Mouse (Mus musculus) heart, embryonic 16.5 days (tissue): ENCODE results near the gene Tmem125. TPM values are rescaled to one million over a fixed set of nuclear protein-coding genes. Genes with fewer than 3 reads are reported as not detected.
A peak's percentile ranks its signal among the peaks of the same experiment; 100 is the strongest.

Experiments
- ATAC-seq: fragments of 200-750 bp; cut with Nextera tagmentation; replicated peaks from 2 replicates; pipeline ENCODE4 v1.8.0; 2017; ENCODE audit warnings: moderate number of reproducible peaks; ENCODE audit not compliant: insufficient read depth, low FRiP score; ENCODE audit errors: extremely low read depth
- H3K27ac ChIP-seq: fragments of 300-500 bp; sonication (generic); 2 replicates; pipeline ENCODE4 v1.5.1; 2014; ENCODE audit warnings: mild to moderate bottlenecking, low read length, control low read depth, moderate library complexity
- H3K27me3 ChIP-seq: fragments of 300-500 bp; sonication (generic); 2 replicates; pipeline ENCODE4 v1.6.1; 2014; ENCODE audit warnings: low read length, mixed read lengths; ENCODE audit not compliant: control insufficient read depth, insufficient read depth
- H3K36me3 ChIP-seq: fragments of 300-500 bp; sonication (generic); 2 replicates; pipeline ENCODE4 v1.6.1; 2014; ENCODE audit not compliant: control insufficient read depth, insufficient read depth
- H3K4me1 ChIP-seq: fragments of 300-500 bp; sonication (generic); 2 replicates; pipeline ENCODE4 v1.6.1; 2014; ENCODE audit warnings: low read length, mixed read lengths; ENCODE audit not compliant: control insufficient read depth, insufficient read depth
- H3K4me2 ChIP-seq: fragments of 300-500 bp; sonication (generic); 2 replicates; pipeline ENCODE4 v1.6.1; 2014; ENCODE audit warnings: low read depth, mild to moderate bottlenecking, control low read depth, low read length
- H3K4me3 ChIP-seq: fragments of 300-500 bp; sonication (generic); 2 replicates; pipeline ENCODE4 v1.5.1; 2014; ENCODE audit warnings: mild to moderate bottlenecking, control low read depth, low read length
- H3K9ac ChIP-seq: fragments of 300-500 bp; sonication (generic); 2 replicates; pipeline ENCODE4 v1.6.1; 2014; ENCODE audit warnings: low read length, control low read depth
- H3K9me3 ChIP-seq: fragments of 300-500 bp; sonication (generic); replicated peaks from 2 replicates; pipeline ENCODE4 v1.6.1; 2016; ENCODE audit warnings: low read length; ENCODE audit not compliant: control insufficient read depth
- WGBS: fragments of 180-500 bp; shearing (Covaris S2); extraction: QIAGEN DNeasy Blood & Tissue Kit; methylation state at CpG from one replicate; pipeline ENCODE4 v1.1.7; 2014; 5-methylcytosine and 5-hydroxymethylcytosine counted together
- polyA plus RNA-seq: library from polyadenylated mRNA; unstranded; fragments of >200 nt; fragmentation: Nextera tagmentation; extraction: Ambion mirVana; gene quantifications from 2 replicates; pipeline ENCODE4 v1.2.1, GENCODE M21; 2015

Tmem125 gene
- polyA plus RNA-seq, 1 experiment from 2014 or later, result 0.80 TPM

GRCm38 (mm10) chr4:118527335-118527681 lies 16.5 kb downstream of the Tmem125 start:
- Histone ChIP-seq H3K4me1 (no peaks in the 10 kb centered on the region), H3K9me3 (no peaks in the 10 kb centered on the region), H3K9ac (no peak overlapping the region), H3K27ac (no peak overlapping the region), H3K4me2 (no peak overlapping the region; the same call in 1 of the 2 replicates), H3K27me3 (peaks cover 3% of the 10 kb centered on the region; the same call in 1 of the 2 replicates), H3K4me3 (no peak overlapping the region), H3K36me3 (no peaks in the 10 kb centered on the region)
- 40% methylated on average over 5 of the region's 5 CpGs for WGBS
- no peak for ATAC-seq

GRCm38 (mm10) chr4:118526408-118527334 lies 17.2 kb downstream of the Tmem125 start, which contains the start of gene 2610528J11Rik:
Gene 2610528J11Rik (plus strand): TSS chr4:118526999.
- Histone ChIP-seq H3K4me1 (no peaks in the 10 kb centered on the region), H3K9ac (no peak within 1 kb of the TSS), H3K4me3 (no peak within 1 kb of the TSS), H3K27ac (no peak within 1 kb of the TSS), H3K4me2 (no peak within 1 kb of the TSS; the same call in 1 of the 2 replicates), H3K36me3 (no peaks in the 10 kb centered on the region), H3K9me3 (no peaks in the 10 kb centered on the region), H3K27me3 (peaks cover 3% of the 10 kb centered on the region; the same call in 1 of the 2 replicates)
- 32% methylated on average over 17 of the region's 17 CpGs for WGBS
- ATAC-seq, result no peak

GRCm38 (mm10) chr4:118525779-118526178 lies 18.1 kb downstream of the Tmem125 start:
- 53% methylated on average over 3 of the region's 3 CpGs for WGBS
- no peak for ATAC-seq

GRCm38 (mm10) chr4:118523976-118524375 lies 19.9 kb downstream of the Tmem125 start:
- peaks cover 3% of the 10 kb centered on the region; the same call in 1 of the 2 replicates for H3K27me3 ChIP-seq
- no peak overlapping the region for H3K4me2 ChIP-seq
- H3K36me3 ChIP-seq, result no peaks in the 10 kb centered on the region
- H3K9me3 ChIP-seq, result no peaks in the 10 kb centered on the region
- no peak overlapping the region for H3K4me3 ChIP-seq
- H3K4me1 ChIP-seq, result no peaks in the 10 kb centered on the region
- no peak for ATAC-seq
- H3K27ac ChIP-seq, result no peak overlapping the region
- WGBS, result 58% methylated on average over 7 of the region's 7 CpGs
- H3K9ac ChIP-seq, result no peak overlapping the region

More at GRCm38 (mm10) chr4:118525779-118526178, 18.1 kb downstream of the Tmem125 start:
- H3K27ac ChIP-seq, result no peak overlapping the region
- H3K4me1 ChIP-seq, result no peaks in the 10 kb centered on the region
- H3K27me3 ChIP-seq, result peaks cover 3% of the 10 kb centered on the region; the same call in 1 of the 2 replicates
- H3K36me3 ChIP-seq, result no peaks in the 10 kb centered on the region
- no peak overlapping the region for H3K4me3 ChIP-seq
- no peak overlapping the region for H3K4me2 ChIP-seq
- H3K9me3 ChIP-seq, result no peaks in the 10 kb centered on the region
- H3K9ac ChIP-seq, result no peak overlapping the region

GRCm38 (mm10) chr4:118522248-118522647 lies 21.6 kb downstream of the Tmem125 start:
- Histone ChIP-seq H3K4me2 (no peak overlapping the region), H3K27ac (no peak overlapping the region), H3K4me1 (peaks cover 2% of the 10 kb centered on the region), H3K36me3 (no peaks in the 10 kb centered on the region), H3K27me3 (no peaks in the 10 kb centered on the region; the same call in 1 of the 2 replicates), H3K9ac (no peak overlapping the region), H3K9me3 (no peaks in the 10 kb centered on the region), H3K4me3 (no peak overlapping the region)
- ATAC-seq, result no peak
- WGBS, result 73% methylated on average over 7 of the region's 7 CpGs

GRCm38 (mm10) chr4:118518208-118518607 lies 25.6 kb downstream of the Tmem125 start:
- no peak overlapping the region for H3K4me2 ChIP-seq
- no peak for ATAC-seq
- no peaks in the 10 kb centered on the region for H3K9me3 ChIP-seq
- no peaks in the 10 kb centered on the region for H3K36me3 ChIP-seq
- H3K4me3 ChIP-seq, result no peak overlapping the region
- no peak overlapping the region for H3K27ac ChIP-seq
- WGBS, result 66% methylated on average over 5 of the region's 5 CpGs
- no peak overlapping the region for H3K9ac ChIP-seq
- peaks cover 8% of the 10 kb centered on the region for H3K4me1 ChIP-seq
- H3K27me3 ChIP-seq, result no peaks in the 10 kb centered on the region; the same call in 1 of the 2 replicates

GRCm38 (mm10) chr4:118517497-118518146 lies 26.2 kb downstream of the Tmem125 start:
- peaks cover 8% of the 10 kb centered on the region for H3K4me1 ChIP-seq
- H3K36me3 ChIP-seq, result no peaks in the 10 kb centered on the region
- no peak overlapping the region for H3K9ac ChIP-seq
- peak overlapping the region; percentile 5; the same call in 1 of the 2 replicates for H3K4me2 ChIP-seq
- H3K9me3 ChIP-seq, result no peaks in the 10 kb centered on the region
- no peak overlapping the region for H3K27ac ChIP-seq
- H3K27me3 ChIP-seq, result no peaks in the 10 kb centered on the region; the same call in 1 of the 2 replicates
- no peak overlapping the region for H3K4me3 ChIP-seq
- whole genome bisulfite sequencing, result 41% methylated on average over 16 of the region's 16 CpGs
- ATAC-seq, result no peak

GRCm38 (mm10) chr4:118516699-118517496 lies 26.9 kb downstream of the Tmem125 start:
- H3K27ac ChIP-seq, result no peak overlapping the region
- WGBS, result 8% methylated on average over 20 of the region's 20 CpGs
- H3K4me3 ChIP-seq, result no peak overlapping the region
- no peaks in the 10 kb centered on the region for H3K9me3 ChIP-seq
- H3K36me3 ChIP-seq, result no peaks in the 10 kb centered on the region
- H3K4me1 ChIP-seq, result peaks cover 8% of the 10 kb centered on the region
- H3K9ac ChIP-seq, result no peak overlapping the region
- 0 out of 2 replicates have a peak, but pooled peaks have one; percentile 32 for ATAC-seq
- no peaks in the 10 kb centered on the region; the same call in 1 of the 2 replicates for H3K27me3 ChIP-seq
- peak overlapping the region; percentile 5; the same call in 1 of the 2 replicates for H3K4me2 ChIP-seq
